Mouse (Mus musculus) cerebellum, adult 11-12 months (tissue): ENCODE results near the gene Tex33.

Experiments used
- DNase-seq: peaks from one replicate; pipeline ENCODE4 v3.0.0; 2022

Gene Tex33

GRCm38 (mm10) chr15:78395478-78395962 is at the start of gene Tex33:
Gene Tex33, minus strand, starts transcription at chr15:78395912.
- DNase-seq: no peak

GRCm38 (mm10) chr15:78443857-78444256 is 48.1 kb upstream of the Tex33 start:
- no peak for DNase-seq

- DNase-seq: peak; percentile 25
Measured at GRCm38 (mm10) chr15:78442231-78442630, 46.5 kb upstream of the Tex33 start.

- DNase-seq: peak; percentile 58
Measured at GRCm38 (mm10) chr15:78438973-78439372, 43.3 kb upstream of the Tex33 start.

GRCm38 (mm10) chr15:78438505-78438904 is 42.8 kb upstream of the Tex33 start:
- peak; percentile 56 for DNase-seq

GRCm38 (mm10) chr15:78438018-78438394 is 42.3 kb upstream of the Tex33 start:
- DNase-seq: peak; percentile 66

GRCm38 (mm10) chr15:78437237-78438017 is 41.7 kb upstream of the Tex33 start:
- peak; percentile 81 for DNase-seq

GRCm38 (mm10) chr15:78436380-78437192 is 40.9 kb upstream of the Tex33 start:
- peak; percentile 97 for DNase-seq

GRCm38 (mm10) chr15:78435681-78436080 is 40.0 kb upstream of the Tex33 start:
- peak; percentile 66 for DNase-seq

- peak; percentile 53 for DNase-seq
Measured at GRCm38 (mm10) chr15:78434896-78435520, 39.3 kb upstream of the Tex33 start.

GRCm38 (mm10) chr15:78431541-78432121 is 35.9 kb upstream of the Tex33 start:
- peak; percentile 27 for DNase-seq

- DNase-seq: peak; percentile 31
Measured at GRCm38 (mm10) chr15:78430874-78431273, 35.2 kb upstream of the Tex33 start.

- DNase-seq: peak; percentile 42
Measured at GRCm38 (mm10) chr15:78429871-78430622, 34.3 kb upstream of the Tex33 start.

GRCm38 (mm10) chr15:78429139-78429459 is 33.4 kb upstream of the Tex33 start:
- DNase-seq: no peak

GRCm38 (mm10) chr15:78428391-78429138 is 32.9 kb upstream of the Tex33 start, which contains the start of gene Kctd17:
Gene Kctd17, plus strand, starts transcription at chr15:78428564.
- DNase-seq: peak; percentile 83

GRCm38 (mm10) chr15:78425230-78425629 is 29.5 kb upstream of the Tex33 start:
- DNase-seq: no peak

GRCm38 (mm10) chr15:78424507-78424906 is 28.8 kb upstream of the Tex33 start:
- DNase-seq: no peak

- DNase-seq: peak; percentile 69
Measured at GRCm38 (mm10) chr15:78422046-78422956, 26.6 kb upstream of the Tex33 start.

GRCm38 (mm10) chr15:78420395-78420794 is 24.7 kb upstream of the Tex33 start:
- no peak for DNase-seq

- no peak for DNase-seq
Measured at GRCm38 (mm10) chr15:78416937-78417336, 21.2 kb upstream of the Tex33 start.
